Mouse (Mus musculus): ENCODE data around the gene Psmd7.

Psmd7 gene

GRCm38 (mm10) chr8:107577640-107578039 is 10.6 kb downstream of the Psmd7 start:
- DNase-seq = no peak

- DNase-seq = peak; percentile 88
Measured at GRCm38 (mm10) chr8:107576702-107577101, 11.6 kb downstream of the Psmd7 start.

GRCm38 (mm10) chr8:107574771-107575170 is 13.5 kb downstream of the Psmd7 start:
- no peak for DNase-seq

GRCm38 (mm10) chr8:107572497-107572896 is 15.8 kb downstream of the Psmd7 start:
- peak; percentile 32 for DNase-seq

GRCm38 (mm10) chr8:107571486-107572135 is 16.7 kb downstream of the Psmd7 start:
- DNase-seq = no peak

GRCm38 (mm10) chr8:107571046-107571445 is 17.2 kb downstream of the Psmd7 start:
- no peak for DNase-seq

- DNase-seq = no peak
Measured at GRCm38 (mm10) chr8:107562164-107562563, 26.1 kb downstream of the Psmd7 start.

GRCm38 (mm10) chr8:107560820-107561536 is 27.3 kb downstream of the Psmd7 start:
- no peak for DNase-seq

- no peak for DNase-seq
Measured at GRCm38 (mm10) chr8:107556511-107556936, 31.7 kb downstream of the Psmd7 start.

GRCm38 (mm10) chr8:107555231-107555630 is 33.0 kb downstream of the Psmd7 start:
- DNase-seq = no peak

GRCm38 (mm10) chr8:107552234-107552633 is 36.0 kb downstream of the Psmd7 start:
- DNase-seq = no peak

GRCm38 (mm10) chr8:107546817-107547216 is 41.4 kb downstream of the Psmd7 start:
- DNase-seq = no peak

- DNase-seq = peak; percentile 70
Measured at GRCm38 (mm10) chr8:107546154-107546553, 42.1 kb downstream of the Psmd7 start.

GRCm38 (mm10) chr8:107545621-107546152 is 42.6 kb downstream of the Psmd7 start:
- DNase-seq = no peak

GRCm38 (mm10) chr8:107544651-107545174 is 43.6 kb downstream of the Psmd7 start:
- DNase-seq = peak; percentile 54

GRCm38 (mm10) chr8:107544211-107544610 is 44.1 kb downstream of the Psmd7 start:
- DNase-seq = no peak

GRCm38 (mm10) chr8:107543714-107544113 is 44.5 kb downstream of the Psmd7 start:
- DNase-seq = no peak

GRCm38 (mm10) chr8:107542151-107542550 is 46.1 kb downstream of the Psmd7 start:
- DNase-seq = no peak

- DNase-seq = no peak
Measured at GRCm38 (mm10) chr8:107541369-107541768, 46.9 kb downstream of the Psmd7 start.

GRCm38 (mm10) chr8:107540623-107541022 is 47.6 kb downstream of the Psmd7 start:
- no peak for DNase-seq

- DNase-seq = no peak
Measured at GRCm38 (mm10) chr8:107537472-107537871, 50.8 kb downstream of the Psmd7 start.

Measured in right cerebral cortex, adult 18-20 months (tissue).